Mouse (Mus musculus) G1E (cell line): ENCODE data around the gene E130308A19Rik. TPM values are rescaled to one million over a fixed set of nuclear protein-coding genes. Genes with fewer than 3 reads are reported as not detected.
A peak's percentile ranks its signal among the peaks of the same experiment; 100 is the strongest.
"Not testable (repeated sequence)": the region's sequence is repeated elsewhere in the genome, so short reads cannot be mapped to it uniquely, and the experiment has no call there.

Experiments used
- ATAC-seq: 2 replicates; pipeline ENCODE4 v1.8.0; 2016; ENCODE audit warnings: mild to moderate bottlenecking; ENCODE audit not compliant: insufficient number of reproducible peaks, poor library complexity, low FRiP score, severe bottlenecking; ENCODE audit errors: extremely low read depth
- DNase-seq: peaks from one replicate; pipeline ENCODE4 v3.0.0; 2012; ENCODE audit warnings: low spot score
- H3K27me3 ChIP-seq: 2 replicates; pipeline ENCODE4 v1.6.1; 2012; ENCODE audit warnings: mild to moderate bottlenecking, low read length, inconsistent platforms; ENCODE audit not compliant: insufficient read depth
- H3K36me3 ChIP-seq: replicated peaks from 2 replicates; pipeline ENCODE3; 2012; ENCODE audit warnings: mild to moderate bottlenecking, inconsistent platforms
- H3K4me1 ChIP-seq: 2 replicates; pipeline ENCODE4 v1.6.1; 2012; ENCODE audit warnings: low read depth, low read length, inconsistent platforms, mixed read lengths; ENCODE audit not compliant: insufficient read depth
- H3K4me3 ChIP-seq: 2 replicates; pipeline ENCODE4 v1.5.1; 2012; ENCODE audit warnings: low read depth, mild to moderate bottlenecking, inconsistent platforms, low read length, moderate library complexity, mixed read lengths
- H3K9me3 ChIP-seq: replicated peaks from 2 replicates; pipeline ENCODE4 v1.6.1; 2012; ENCODE audit warnings: inconsistent platforms
- CTCF ChIP-seq: IDR thresholded peaks from 2 replicates; pipeline ENCODE4 v1.5.1; 2012; ENCODE audit warnings: low read depth, low read length, inconsistent platforms, mixed read lengths
- GATA1 ChIP-seq: IDR thresholded peaks from 2 replicates; pipeline ENCODE4 v1.6.1; 2012; ENCODE audit warnings: borderline replicate concordance, low read length, inconsistent platforms, mixed read lengths
- GATA2 ChIP-seq: IDR thresholded peaks from 2 replicates; pipeline ENCODE4 v1.6.1; 2012; ENCODE audit warnings: low read depth, low read length, inconsistent platforms, borderline replicate concordance
- POLR2AphosphoS5 ChIP-seq: IDR thresholded peaks from 2 replicates; pipeline ENCODE4 v1.6.1; 2012; ENCODE audit warnings: low read depth, low read length, inconsistent platforms; ENCODE audit not compliant: insufficient replicate concordance
- TAL1 ChIP-seq: conservative IDR thresholded peaks from 2 replicates; pipeline ENCODE4 v1.6.1; 2012; ENCODE audit warnings: low read depth, low read length, inconsistent platforms, mixed read lengths
- polyA plus RNA-seq: library from polyadenylated mRNA; stranded (reverse); fragments of >175 nt; gene quantifications from 2 replicates; pipeline ENCODE4 v1.2.3, GENCODE M21; 2012
- total RNA-seq, 2 experiments: library from RNA; stranded (forward) in 1 of 2; stranded (reverse) in 1 of 2; fragments of 200-1000 nt in 1 of 2; fragments of >200 nt in 1 of 2; fragmentation: Nextera tagmentation in 1 of 2; gene quantifications; 2 replicates each; pipeline ENCODE4 v1.2.3; 2014 to 2017

E130308A19Rik gene
- total and polyA plus RNA-seq, 3 experiments = 6.1 to 33.8 (median 8.1) TPM

DNA sequence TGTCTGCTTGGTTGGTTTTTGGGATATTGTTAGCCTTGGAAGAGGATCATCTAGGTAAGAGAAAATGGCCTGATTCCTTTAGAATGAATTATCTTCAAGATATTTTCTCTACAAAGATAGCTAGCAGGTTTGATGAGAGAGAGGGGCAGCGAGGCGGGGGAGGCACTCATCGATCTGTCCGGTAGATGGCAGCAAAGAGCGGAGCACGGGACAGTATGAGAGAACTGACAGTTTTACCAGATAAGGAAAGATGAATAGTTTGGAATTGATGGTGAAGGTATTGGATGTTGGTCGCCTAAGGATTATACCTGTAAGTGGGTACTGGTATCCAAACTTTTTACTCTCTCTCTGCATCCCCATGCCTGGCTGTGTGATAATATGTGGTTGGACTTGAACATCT lies 160.7 kb downstream of the E130308A19Rik start:
- Histone ChIP-seq H3K27me3 (peaks cover 25% of the 10 kb centered on the region), H3K4me1 (peaks cover 8% of the 10 kb centered on the region), H3K4me3 (no peak overlapping the region), H3K9me3 (no peaks in the 10 kb centered on the region), H3K36me3 (peaks cover 2% of the 10 kb centered on the region)
- ATAC-seq = no peak
- DNase-seq = peak; percentile 27
- TF ChIP-seq CTCF (peak; percentile 84), GATA2 (no peak)

DNA sequence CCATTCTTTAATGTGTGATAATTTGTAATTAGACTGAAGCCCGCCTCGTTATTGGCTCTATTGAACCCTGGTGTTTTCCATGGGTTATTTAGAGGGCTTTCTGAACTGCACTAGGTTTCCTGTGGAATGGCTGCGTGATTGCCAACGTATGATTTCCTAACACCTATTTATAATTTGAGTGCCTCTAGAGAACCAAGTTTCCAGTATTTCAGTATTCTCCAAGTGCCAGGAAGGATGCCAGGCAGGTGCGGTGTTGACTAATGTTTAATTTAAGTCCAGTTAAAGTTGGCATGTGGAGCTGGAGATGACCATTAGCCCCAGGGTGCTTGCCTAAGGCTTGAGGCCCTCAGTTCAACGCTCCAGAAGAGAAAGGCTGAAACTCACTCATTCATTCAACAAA lies 161.1 kb downstream of the E130308A19Rik start:
- no peaks in the 10 kb centered on the region for H3K36me3 ChIP-seq
- peaks cover 30% of the 10 kb centered on the region for H3K27me3 ChIP-seq
- peaks cover 6% of the 10 kb centered on the region for H3K4me1 ChIP-seq
- H3K4me3 ChIP-seq = no peak overlapping the region
- DNase-seq = no peak
- no peak for TF ChIP-seq CTCF
- TF ChIP-seq GATA1 = no peak
- no peak for TF ChIP-seq GATA2
- no peak for TF ChIP-seq TAL1
- no peak for TF ChIP-seq POLR2AphosphoS5
- no peaks in the 10 kb centered on the region for H3K9me3 ChIP-seq
- ATAC-seq = no peak

DNA sequence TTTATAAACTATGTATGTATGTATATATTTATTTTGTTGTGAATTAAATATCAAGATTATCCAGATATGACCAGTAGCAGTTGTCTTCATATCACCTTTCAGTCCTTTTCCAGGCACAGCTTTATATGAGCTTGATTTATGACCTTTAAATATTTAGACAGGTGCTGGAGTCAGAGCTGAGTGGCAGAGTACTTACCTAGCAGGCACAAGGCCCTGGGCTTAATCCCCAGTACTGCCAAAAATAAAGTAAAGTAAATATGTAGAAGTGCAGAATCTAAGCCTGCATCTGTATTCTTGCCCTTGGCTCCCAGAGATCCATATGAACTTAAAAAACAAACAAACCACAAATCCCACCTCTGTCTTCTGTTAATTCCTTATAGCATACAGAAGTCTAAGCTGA lies 163.0 kb downstream of the E130308A19Rik start:
- ATAC-seq = no peak
- no peak for DNase-seq
- H3K9me3 ChIP-seq = no peaks in the 10 kb centered on the region
- TF ChIP-seq TAL1 (no peak), GATA2 (no peak), GATA1 (no peak), POLR2AphosphoS5 (no peak), CTCF (no peak)
- H3K4me1 ChIP-seq = peaks cover 4% of the 10 kb centered on the region
- no peaks in the 10 kb centered on the region for H3K36me3 ChIP-seq
- no peak overlapping the region for H3K4me3 ChIP-seq
- peaks cover 37% of the 10 kb centered on the region for H3K27me3 ChIP-seq

DNA sequence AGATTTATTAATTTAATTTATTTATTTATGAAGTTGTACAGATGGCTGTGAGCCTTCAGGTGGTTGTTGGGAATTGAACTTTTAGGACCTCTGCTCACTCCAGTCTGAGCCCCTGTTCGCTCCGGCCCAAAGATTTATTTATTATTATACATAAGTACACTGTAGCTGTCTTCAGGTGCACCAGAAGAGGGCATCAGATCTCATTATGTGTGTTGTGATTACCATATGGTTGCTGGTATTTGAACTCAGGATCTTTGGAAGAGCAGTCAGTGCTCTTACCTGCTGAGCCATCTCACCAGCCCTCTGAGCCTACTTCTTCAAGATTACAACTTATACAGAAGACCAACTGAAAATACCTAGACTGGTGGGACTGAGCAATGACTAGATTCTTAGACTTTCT lies 167.6 kb downstream of the E130308A19Rik start:
- ATAC-seq, H3K36me3 ChIP-seq, H3K9me3 ChIP-seq, H3K4me3 ChIP-seq, DNase-seq, H3K4me1 ChIP-seq: not testable (repeated sequence)
- peaks cover 37% of the 10 kb centered on the region for H3K27me3 ChIP-seq

DNA sequence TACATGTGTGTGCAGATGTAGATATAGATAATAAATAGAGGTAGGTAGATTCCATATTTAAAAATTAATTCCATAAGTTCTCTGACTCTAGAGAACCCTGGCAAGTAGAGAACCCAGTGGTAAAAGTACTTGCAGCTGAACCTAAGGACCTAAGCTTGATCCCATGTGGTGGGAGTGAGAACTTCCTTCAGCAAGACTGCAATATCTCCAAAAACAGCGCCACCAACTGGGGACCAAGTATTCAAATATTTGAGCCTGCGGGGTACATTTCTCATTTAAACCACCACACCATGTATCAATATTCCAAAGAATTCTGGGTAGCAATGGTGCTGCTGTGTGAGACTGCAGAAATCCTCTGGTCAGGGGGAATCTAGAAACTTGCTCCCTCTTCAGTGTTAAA lies 168.1 kb downstream of the E130308A19Rik start:
- no peaks in the 10 kb centered on the region for H3K36me3 ChIP-seq
- H3K4me1 ChIP-seq = peaks cover 9% of the 10 kb centered on the region; the same call in 1 of the 2 replicates
- no peak for ATAC-seq
- no peaks in the 10 kb centered on the region for H3K9me3 ChIP-seq
- peaks cover 37% of the 10 kb centered on the region for H3K27me3 ChIP-seq
- no peak for TF ChIP-seq GATA1
- no peak for TF ChIP-seq POLR2AphosphoS5
- TF ChIP-seq TAL1 = no peak
- no peak for TF ChIP-seq GATA2
- no peak for TF ChIP-seq CTCF
- no peak for DNase-seq
- H3K4me3 ChIP-seq = no peak overlapping the region

DNA sequence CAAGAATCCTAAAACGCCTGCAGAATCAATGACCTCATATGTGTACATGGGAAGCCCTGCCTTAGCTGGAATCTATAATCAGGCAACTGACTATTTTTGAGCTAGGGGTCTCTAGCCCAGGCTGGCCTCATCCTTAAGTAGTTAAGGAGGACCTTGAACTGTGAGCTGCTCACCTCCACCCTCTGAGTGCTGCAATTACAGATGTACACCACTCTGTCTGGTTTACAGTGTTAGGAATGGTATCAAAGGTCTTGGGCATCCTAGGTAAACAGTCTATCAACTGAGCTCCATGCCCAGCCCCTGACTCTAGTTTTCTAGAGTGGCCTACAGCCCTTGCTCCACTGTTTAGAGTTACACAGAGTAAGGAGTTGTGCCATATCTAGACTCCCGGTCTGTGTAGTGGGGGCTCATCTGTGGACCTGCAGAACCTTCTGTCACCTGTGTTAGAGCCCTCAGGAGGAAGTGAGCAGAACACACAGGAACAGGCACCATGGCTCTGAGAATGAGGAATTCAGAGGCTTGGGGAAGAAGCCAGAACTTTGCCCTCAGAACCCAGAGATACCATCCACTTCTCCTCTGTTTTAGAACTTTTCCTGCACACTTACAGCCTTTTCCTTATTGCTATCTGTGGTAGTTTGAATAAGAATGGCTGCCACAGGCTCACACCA lies 169.9 kb downstream of the E130308A19Rik start:
- H3K9me3 ChIP-seq = no peaks in the 10 kb centered on the region
- ATAC-seq (no peak), DNase-seq (no peak)
- peaks cover 11% of the 10 kb centered on the region for H3K4me1 ChIP-seq
- peaks cover 27% of the 10 kb centered on the region for H3K27me3 ChIP-seq
- no peaks in the 10 kb centered on the region for H3K36me3 ChIP-seq
- TF ChIP-seq CTCF (no peak), GATA1 (no peak), POLR2AphosphoS5 (no peak), GATA2 (no peak), TAL1 (no peak)
- no peak overlapping the region for H3K4me3 ChIP-seq

DNA sequence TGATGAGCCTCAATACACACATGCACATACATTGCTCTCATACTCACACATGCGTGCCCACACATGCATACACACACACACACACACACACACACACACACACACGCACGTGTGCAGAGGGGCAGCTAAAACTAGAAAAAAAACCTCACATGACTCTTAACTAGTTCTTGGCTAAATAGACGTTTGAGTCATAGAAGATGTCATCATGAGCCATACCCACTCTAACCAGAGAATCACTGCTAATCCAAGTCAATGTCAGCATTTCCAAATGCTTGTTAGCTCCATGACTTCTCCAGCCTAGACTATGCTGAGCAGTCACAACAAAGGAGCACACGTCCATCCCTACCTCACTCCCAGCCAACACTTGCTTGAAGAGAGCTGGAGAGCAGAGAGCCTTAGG lies 174.2 kb downstream of the E130308A19Rik start:
- H3K36me3 ChIP-seq = no peaks in the 10 kb centered on the region
- DNase-seq = no peak
- no peak for ATAC-seq
- TF ChIP-seq TAL1 = no peak
- no peak for TF ChIP-seq GATA1
- TF ChIP-seq GATA2 = no peak
- peaks cover 47% of the 10 kb centered on the region for H3K4me1 ChIP-seq
- no peak overlapping the region for H3K4me3 ChIP-seq
- peaks cover 8% of the 10 kb centered on the region for H3K27me3 ChIP-seq
- H3K9me3 ChIP-seq = no peaks in the 10 kb centered on the region
